Mouse (Mus musculus) C2C12 (cell line): Measurements from ENCODE around the gene Olfr729. TPM values are rescaled to one million over a fixed set of nuclear protein-coding genes. Genes with fewer than 3 reads are reported as not detected.

ENCODE experiments used
- H3K27me3 ChIP-seq: one replicate; pipeline ENCODE4 v1.6.1; 2011; ENCODE audit not compliant: control insufficient read depth, insufficient read depth, insufficient read length
- H3K36me3 ChIP-seq: one replicate; pipeline ENCODE4 v1.6.1; 2011; ENCODE audit not compliant: control insufficient read depth, insufficient read depth
- H3K4me3 ChIP-seq: one replicate; pipeline ENCODE4 v1.5.1; 2011; ENCODE audit warnings: mild to moderate bottlenecking, control low read depth; ENCODE audit not compliant: poor library complexity, insufficient read depth, severe bottlenecking
- H3K79me2 ChIP-seq: one replicate; pipeline ENCODE4 v1.6.1; 2011; ENCODE audit not compliant: control insufficient read depth, insufficient read depth
- H3K79me3 ChIP-seq: one replicate; pipeline ENCODE4 v1.6.1; 2011; ENCODE audit warnings: low read depth, control low read depth
- H3ac ChIP-seq: one replicate; pipeline ENCODE3; 2011; ENCODE audit warnings: low read depth; ENCODE audit not compliant: control insufficient read depth, insufficient read length
- CEBPB ChIP-seq: IDR thresholded peaks from one replicate; pipeline ENCODE4 v1.6.1; 2011; ENCODE audit warnings: low read depth, mild to moderate bottlenecking, control low read depth, moderate library complexity
- CTCF ChIP-seq: IDR thresholded peaks from one replicate; pipeline ENCODE4 v1.5.1; 2011; ENCODE audit not compliant: control insufficient read depth, insufficient read depth, insufficient read length
- FOSL1 ChIP-seq: IDR thresholded peaks from one replicate; pipeline ENCODE4 v1.8.0; 2011; ENCODE audit warnings: mild to moderate bottlenecking, low read length; ENCODE audit not compliant: poor library complexity, insufficient read depth, severe bottlenecking
- MAX ChIP-seq: IDR thresholded peaks from one replicate; pipeline ENCODE4 v1.6.1; 2011; ENCODE audit warnings: mild to moderate bottlenecking, control low read depth
- MYOD1 ChIP-seq: IDR thresholded peaks from one replicate; pipeline ENCODE4 v1.6.1; 2011; ENCODE audit warnings: low read depth; ENCODE audit not compliant: control insufficient read depth, insufficient read length
- MYOG ChIP-seq: IDR thresholded peaks from one replicate; pipeline ENCODE4 v1.6.1; 2011; ENCODE audit not compliant: control insufficient read depth, insufficient read length; ENCODE audit errors: extremely low read depth
- USF1 ChIP-seq: IDR thresholded peaks from one replicate; pipeline ENCODE4 v1.6.1; 2011; ENCODE audit warnings: low read depth, mild to moderate bottlenecking, control low read depth, moderate library complexity
- long read RNA-seq, 2 experiments: library from polyadenylated mRNA; unstranded; transcript quantifications; one replicate each; pipeline ENCODE4 v2.0.0; 2019 to 2020
- polyA plus RNA-seq: library from polyadenylated mRNA; unstranded; fragments of >200 nt; fragmentation: generic; extraction: Trizol; gene quantifications from one replicate; pipeline ENCODE4 v1.2.1, GENCODE M21; 2012; ENCODE audit warnings: missing spikeins

Olfr729 gene
- polyA plus RNA-seq = not detected
- long read RNA-seq, experiment 1 = 0 reads
- long read RNA-seq, experiment 2 = 0 reads

DNA sequence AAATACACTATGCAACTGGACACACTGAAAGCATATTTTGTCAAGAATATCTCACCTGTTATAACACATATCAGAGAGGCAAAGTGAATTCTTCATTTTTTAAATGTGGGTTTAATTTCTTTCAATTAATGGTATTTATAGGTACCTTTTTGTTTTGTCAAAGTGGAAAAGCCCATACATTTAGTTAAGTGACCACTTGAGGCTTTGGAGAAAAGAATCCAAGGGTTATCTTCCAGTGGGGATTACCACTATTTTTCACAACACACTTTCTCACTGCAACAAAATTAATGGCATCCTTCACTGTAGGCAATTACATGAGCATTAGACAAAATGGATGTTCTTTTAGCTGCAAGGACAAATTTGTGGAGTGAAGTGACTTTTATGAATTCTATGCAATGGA, at the start of gene Olfr729:
TSS of gene Olfr729 (minus strand) at position 101 of the 400 bp plus-strand sequence.
- no peaks in the 10 kb centered on the region for H3K27me3 ChIP-seq
- no peaks in the 10 kb centered on the region for H3K79me2 ChIP-seq
- no peak within 1 kb of the TSS for H3ac ChIP-seq
- no peaks in the 10 kb centered on the region for H3K79me3 ChIP-seq
- no peaks in the 10 kb centered on the region for H3K36me3 ChIP-seq
- H3K4me3 ChIP-seq = no peak within 1 kb of the TSS
- no peak for TF ChIP-seq MYOG
- no peak for TF ChIP-seq FOSL1
- no peak for TF ChIP-seq USF1
- no peak for TF ChIP-seq CTCF
- no peak for TF ChIP-seq MAX
- TF ChIP-seq MYOD1 = no peak

DNA sequence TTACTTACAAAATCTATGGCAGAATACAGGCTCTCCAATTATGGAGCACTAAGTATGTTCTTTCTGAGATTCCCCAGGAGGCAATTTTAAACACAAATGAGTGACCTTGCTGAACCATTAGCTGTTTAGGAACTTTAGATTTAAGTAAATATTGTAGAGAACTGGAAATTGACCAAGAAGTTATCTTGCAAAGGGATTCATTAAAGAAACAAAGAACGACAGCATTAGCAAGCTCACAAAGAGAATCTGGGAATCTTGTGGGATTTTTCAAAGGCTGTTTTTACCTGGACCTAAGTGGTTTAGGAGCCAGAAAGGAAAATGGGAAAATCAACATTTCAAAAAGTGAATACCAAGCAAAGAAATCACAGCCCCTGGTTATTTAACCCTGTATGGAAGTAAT, 35.4 kb upstream of the Olfr729 start, which contains the start of gene Olfr730:
TSS of gene Olfr730 (minus strand) at position 101 of the 400 bp plus-strand sequence.
- Histone ChIP-seq H3K79me2 (no peaks in the 10 kb centered on the region), H3K36me3 (no peaks in the 10 kb centered on the region), H3K79me3 (no peaks in the 10 kb centered on the region), H3K4me3 (no peak within 1 kb of the TSS), H3K27me3 (no peaks in the 10 kb centered on the region), H3ac (no peak within 1 kb of the TSS)
- TF ChIP-seq CTCF (no peak), CEBPB (no peak), FOSL1 (no peak), MYOD1 (no peak), MYOG (no peak), USF1 (no peak), MAX (no peak)

GRCm38 (mm10) chr14:50142580-50142979, 10.1 kb downstream of the Olfr729 start, which contains the start of gene Olfr728:
Gene Olfr728, minus strand, starts transcription at chr14:50142680.
- no peak for TF ChIP-seq CTCF
- TF ChIP-seq CEBPB = no peak
- no peak for TF ChIP-seq MYOG
- TF ChIP-seq FOSL1 = no peak
- TF ChIP-seq MAX = no peak
- no peak for TF ChIP-seq MYOD1
- no peak for TF ChIP-seq USF1
- no peaks in the 10 kb centered on the region for H3K36me3 ChIP-seq
- H3ac ChIP-seq = no peak within 1 kb of the TSS
- H3K79me2 ChIP-seq = no peaks in the 10 kb centered on the region
- no peak within 1 kb of the TSS for H3K4me3 ChIP-seq
- no peaks in the 10 kb centered on the region for H3K79me3 ChIP-seq
- no peaks in the 10 kb centered on the region for H3K27me3 ChIP-seq

GRCm38 (mm10) chr14:50122886-50123285, 29.8 kb downstream of the Olfr729 start, which contains the start of gene Olfr727:
Gene Olfr727, plus strand, starts transcription at chr14:50123186.
- Histone ChIP-seq H3K27me3 (no peaks in the 10 kb centered on the region), H3K4me3 (no peak within 1 kb of the TSS), H3K79me3 (no peaks in the 10 kb centered on the region), H3ac (no peak within 1 kb of the TSS), H3K36me3 (no peaks in the 10 kb centered on the region), H3K79me2 (no peaks in the 10 kb centered on the region)
- TF ChIP-seq USF1 (no peak), CTCF (no peak), FOSL1 (no peak), MYOD1 (no peak)

Other genes starting within 250 kb of the Olfr729 start
- gene Olfr723, start 221.1 kb downstream of the Olfr729 start, polyA plus RNA-seq = not detected
- gene Olfr724, start 189.6 kb downstream of the Olfr729 start, polyA plus RNA-seq = not detected
- not detected for gene Olfr725, start 112.5 kb downstream of the Olfr729 start, polyA plus RNA-seq
- not detected for gene Olfr726, start 62.0 kb downstream of the Olfr729 start, polyA plus RNA-seq
- not detected for gene Olfr727, start 29.7 kb downstream of the Olfr729 start, polyA plus RNA-seq
- not detected for gene Olfr728, start 10.2 kb downstream of the Olfr729 start, polyA plus RNA-seq
- not detected for gene Olfr730, start 35.3 kb upstream of the Olfr729 start, polyA plus RNA-seq
- not detected for gene Olfr731, start 89.0 kb upstream of the Olfr729 start, polyA plus RNA-seq
- gene Olfr732, start 131.3 kb upstream of the Olfr729 start, polyA plus RNA-seq = not detected
- gene Olfr733, start 148.6 kb upstream of the Olfr729 start, polyA plus RNA-seq = not detected
- not detected for gene Olfr734, start 173.9 kb upstream of the Olfr729 start, polyA plus RNA-seq
- not detected for gene Olfr735, start 196.0 kb upstream of the Olfr729 start, polyA plus RNA-seq
- gene Tlr11, start 205.0 kb upstream of the Olfr729 start, polyA plus RNA-seq = not detected
- not detected for gene Olfr736, start 228.3 kb upstream of the Olfr729 start, polyA plus RNA-seq